Mouse (Mus musculus): ENCODE measurements around the gene Hmga2.

Gene Hmga2

GRCm38 (mm10) chr10:120473218-120473617 lies 3.1 kb downstream of the Hmga2 start:
- no peak for DNase-seq (ENCODE audit: low spot score)

- no peak for DNase-seq (ENCODE audit: low spot score)
Observed at GRCm38 (mm10) chr10:120472606-120473005, 3.7 kb downstream of the Hmga2 start.

- no peak for DNase-seq (ENCODE audit: low spot score)
Observed at GRCm38 (mm10) chr10:120465121-120465520, 11.1 kb downstream of the Hmga2 start.

GRCm38 (mm10) chr10:120461769-120462168 lies 14.5 kb downstream of the Hmga2 start:
- DNase-seq (ENCODE audit: low spot score): no peak

GRCm38 (mm10) chr10:120461301-120461700 lies 15.0 kb downstream of the Hmga2 start:
- no peak for DNase-seq (ENCODE audit: low spot score)

DNA sequence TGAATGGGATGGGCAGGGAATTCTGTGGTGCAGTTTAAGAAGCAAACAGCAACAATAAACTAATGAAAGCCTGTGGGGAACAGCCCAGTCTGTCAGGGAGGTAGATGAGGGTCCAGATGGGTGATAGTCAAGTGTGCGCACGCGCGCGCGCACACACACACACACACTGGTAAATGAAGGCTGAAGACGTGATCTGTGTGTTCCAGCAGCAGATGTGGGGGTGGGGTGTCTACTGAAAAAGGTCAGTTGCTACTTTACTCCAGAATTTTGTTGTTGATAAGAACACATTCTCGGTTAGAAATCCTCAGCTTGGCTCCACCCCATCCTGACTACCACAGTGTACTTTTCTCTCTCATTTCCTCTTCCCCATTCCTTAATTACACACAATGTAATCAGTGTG lies 17.4 kb downstream of the Hmga2 start:
- no peak for DNase-seq (ENCODE audit: low spot score)

DNA sequence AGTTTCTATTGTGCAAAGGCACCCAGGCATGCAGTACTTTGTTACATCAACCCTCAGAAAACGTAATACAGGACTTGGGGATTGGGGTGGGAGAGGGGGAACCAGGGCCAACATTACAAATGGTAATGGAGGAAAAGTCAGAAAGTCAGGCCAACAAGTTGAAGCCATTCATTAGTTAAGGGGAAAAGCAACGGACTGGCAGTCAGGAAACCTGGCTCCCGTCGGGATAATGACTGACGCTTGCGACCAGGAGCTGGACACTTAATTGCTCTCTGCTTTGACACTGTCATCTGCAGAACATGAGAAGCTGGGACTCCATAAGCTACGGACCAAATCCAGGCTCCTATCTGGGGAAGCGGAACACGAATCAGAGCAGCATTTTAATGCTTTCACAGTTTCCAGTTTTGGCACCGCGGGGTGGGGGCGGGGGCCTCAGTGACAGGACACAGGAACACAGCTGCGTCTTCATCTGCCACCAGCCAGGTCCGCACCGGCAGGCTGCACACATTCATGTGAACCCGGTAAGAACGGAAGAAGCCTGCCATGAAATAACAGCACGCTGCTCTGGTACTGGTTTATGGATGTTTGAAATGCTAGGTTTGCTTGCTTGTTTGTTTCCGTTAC lies 26.5 kb downstream of the Hmga2 start:
- DNase-seq (ENCODE audit: low spot score): no peak

GRCm38 (mm10) chr10:120446799-120447198 lies 29.5 kb downstream of the Hmga2 start:
- no peak for DNase-seq (ENCODE audit: low spot score)

DNA sequence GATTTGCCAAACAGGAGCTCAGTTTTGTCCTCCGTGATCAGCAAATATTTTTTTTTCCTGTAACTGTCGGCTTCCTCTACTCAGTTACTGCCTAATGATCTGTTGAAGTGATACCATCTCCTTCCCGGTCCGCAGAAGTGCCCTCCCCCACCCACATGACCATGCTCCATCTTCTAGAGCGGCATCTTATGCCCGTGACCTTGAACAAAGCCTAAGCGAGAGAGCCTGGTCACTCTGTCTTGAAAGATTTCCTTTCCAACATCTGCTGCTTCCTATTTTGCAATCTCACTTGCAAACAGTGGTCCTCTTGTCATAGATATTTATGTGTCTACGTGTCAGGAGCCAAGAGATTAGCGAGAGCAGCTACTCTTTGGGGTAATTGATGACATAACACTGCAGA lies 30.1 kb downstream of the Hmga2 start:
- DNase-seq (ENCODE audit: low spot score): no peak

DNA sequence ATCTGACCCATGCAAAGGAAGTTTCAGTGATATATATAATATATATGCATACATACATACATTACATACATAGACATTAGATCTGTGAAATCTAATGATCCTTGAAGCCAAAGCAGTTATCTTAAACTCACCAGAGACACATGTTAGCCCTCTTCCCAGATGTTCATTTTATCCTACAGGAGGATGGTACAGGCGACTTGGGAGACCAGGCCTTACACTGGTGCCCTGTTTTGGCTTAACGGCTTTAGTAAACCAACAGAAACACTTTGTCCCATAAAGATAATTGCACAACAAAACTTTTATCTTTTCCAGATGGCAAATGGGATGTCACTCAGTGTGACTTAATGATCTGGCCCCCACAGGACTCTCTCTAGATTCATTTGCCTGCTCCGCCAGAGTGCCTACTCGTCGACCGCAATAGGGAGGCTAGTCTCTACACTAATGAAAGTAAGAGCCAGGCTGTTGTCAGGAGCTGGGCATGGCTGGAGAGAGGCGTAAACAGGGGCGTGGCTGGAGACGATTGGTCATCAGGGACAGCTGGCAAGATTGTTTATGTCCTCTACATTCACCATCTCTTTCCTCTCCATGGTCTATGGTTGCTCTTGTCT lies 31.7 kb downstream of the Hmga2 start:
- no peak for DNase-seq (ENCODE audit: low spot score)

DNA sequence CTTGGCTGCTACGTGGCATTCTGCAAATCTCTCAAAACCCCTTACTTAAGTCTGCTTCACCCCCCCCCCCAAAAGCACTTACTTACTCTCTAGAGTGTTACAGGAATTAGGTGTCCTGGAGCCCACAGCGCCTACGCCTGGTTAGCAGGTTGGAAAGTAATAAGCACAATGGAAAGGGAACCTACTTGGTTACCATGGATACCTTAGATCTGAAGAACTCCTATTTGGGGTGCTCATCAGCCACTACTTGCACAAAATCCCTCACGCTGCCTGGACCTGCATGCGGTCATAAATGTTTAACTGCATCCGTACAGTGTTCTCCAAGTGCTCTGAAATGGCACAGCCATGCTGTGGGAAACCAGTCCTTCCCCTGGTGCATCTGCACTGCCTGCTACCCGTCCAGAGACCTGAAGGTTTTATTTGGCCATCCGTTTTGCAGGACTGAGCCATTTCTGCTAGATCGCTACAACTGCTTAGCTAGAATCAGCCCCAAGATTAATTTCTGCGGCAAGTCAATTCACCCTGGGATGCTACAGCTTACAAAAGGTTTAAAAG lies 32.4 kb downstream of the Hmga2 start:
- no peak for DNase-seq (ENCODE audit: low spot score)

- no peak for DNase-seq (ENCODE audit: low spot score)
Observed at GRCm38 (mm10) chr10:120441254-120441653, 35.0 kb downstream of the Hmga2 start.

DNA sequence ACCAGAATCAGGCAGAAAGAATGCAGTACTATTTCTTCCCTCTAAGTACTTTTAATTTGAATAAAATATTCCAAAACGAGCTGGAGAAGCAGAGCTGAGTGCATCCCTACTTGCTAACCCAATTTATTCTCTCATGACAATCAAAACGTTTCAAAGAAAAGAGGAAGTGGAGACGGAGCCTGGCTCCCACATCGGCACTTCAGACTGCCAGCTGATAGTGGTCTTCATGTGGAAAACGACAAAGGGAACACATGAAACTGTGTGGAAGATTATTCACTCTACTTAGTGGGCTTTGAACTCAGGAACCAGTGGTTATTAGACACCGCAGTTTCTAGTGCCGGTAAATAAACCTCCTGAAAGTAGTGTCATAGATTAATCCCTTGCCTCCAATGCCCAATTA lies 41.8 kb downstream of the Hmga2 start:
- DNase-seq (ENCODE audit: low spot score): no peak

DNA sequence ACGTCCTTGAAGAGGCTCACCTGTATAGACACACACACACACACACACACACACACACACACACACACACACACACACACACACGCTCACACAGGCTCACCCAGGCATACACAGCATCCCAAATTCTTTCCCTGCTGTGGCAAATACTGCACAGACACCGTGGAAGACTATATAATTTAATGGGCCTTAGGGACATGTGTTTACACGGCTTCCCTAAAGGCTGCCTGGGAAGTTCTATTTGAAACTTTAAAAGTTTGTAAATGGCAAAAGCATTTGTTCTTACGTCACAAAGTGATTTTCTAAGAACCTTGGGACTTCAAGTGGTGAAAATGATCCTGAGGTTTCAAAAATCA lies 42.8 kb downstream of the Hmga2 start:
- no peak for DNase-seq (ENCODE audit: low spot score)

DNA sequence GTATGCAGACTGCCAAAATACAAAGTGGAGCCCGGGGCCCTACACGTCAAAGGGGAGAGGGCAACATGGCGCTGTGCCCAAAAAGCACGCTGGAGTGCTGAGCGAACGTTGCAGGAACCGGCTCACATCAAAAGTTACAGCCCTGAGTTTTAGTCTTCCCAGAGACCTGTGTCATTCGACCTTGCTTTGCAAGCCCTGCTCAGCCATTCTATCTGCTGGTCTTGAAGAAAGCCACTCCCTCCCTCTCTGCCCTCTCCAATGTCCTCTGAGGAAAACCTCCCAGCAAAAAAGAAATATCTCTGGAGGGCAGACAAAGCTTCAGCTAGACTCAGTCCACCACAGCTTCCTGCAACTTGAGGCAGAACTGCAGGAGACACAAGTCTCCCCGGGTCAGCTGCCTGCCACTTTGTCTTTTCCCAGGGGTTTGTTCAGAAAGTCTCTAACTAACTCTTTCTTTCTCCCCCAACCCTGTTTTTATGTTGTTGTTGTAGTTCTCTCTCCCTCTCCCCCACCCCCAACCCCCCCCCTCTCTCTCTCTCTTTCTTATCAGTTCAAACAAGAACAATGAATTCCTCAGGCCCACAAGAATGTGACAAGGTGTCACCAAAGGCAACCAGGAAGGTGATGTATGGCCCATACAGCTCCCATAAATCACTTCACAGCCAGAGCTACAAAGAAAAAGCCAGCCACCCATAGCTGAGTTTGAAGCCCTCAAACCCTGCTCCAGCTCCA lies 43.4 kb downstream of the Hmga2 start:
- DNase-seq (ENCODE audit: low spot score): no peak

DNA sequence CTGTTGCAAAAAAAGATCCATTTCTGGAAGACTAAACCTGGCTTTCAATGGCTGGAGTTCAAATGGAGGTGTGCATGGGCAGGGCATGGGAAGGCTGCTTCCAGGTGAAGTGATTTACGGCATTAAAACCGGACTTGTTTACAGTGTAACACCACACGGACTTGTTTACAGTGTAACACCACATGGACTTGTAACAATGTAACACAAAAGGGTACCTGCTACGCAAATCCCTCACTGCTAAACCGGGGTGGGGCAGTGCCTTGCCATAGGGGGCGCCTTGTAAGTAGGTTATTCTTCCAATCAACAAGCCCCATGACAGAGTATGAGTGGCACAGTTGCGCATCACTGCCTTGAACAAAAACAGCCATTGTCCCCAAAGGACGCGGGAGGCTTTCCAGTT lies 44.2 kb downstream of the Hmga2 start:
- DNase-seq (ENCODE audit: low spot score): no peak

GRCm38 (mm10) chr10:120431435-120431834 lies 44.8 kb downstream of the Hmga2 start:
- no peak for DNase-seq (ENCODE audit: low spot score)

- DNase-seq (ENCODE audit: low spot score): no peak
Observed at GRCm38 (mm10) chr10:120430422-120430821, 45.8 kb downstream of the Hmga2 start.

- no peak for DNase-seq (ENCODE audit: low spot score)
Observed at GRCm38 (mm10) chr10:120429758-120430259, 46.5 kb downstream of the Hmga2 start.

GRCm38 (mm10) chr10:120429199-120429551 lies 47.1 kb downstream of the Hmga2 start:
- no peak for DNase-seq (ENCODE audit: low spot score)

DNA sequence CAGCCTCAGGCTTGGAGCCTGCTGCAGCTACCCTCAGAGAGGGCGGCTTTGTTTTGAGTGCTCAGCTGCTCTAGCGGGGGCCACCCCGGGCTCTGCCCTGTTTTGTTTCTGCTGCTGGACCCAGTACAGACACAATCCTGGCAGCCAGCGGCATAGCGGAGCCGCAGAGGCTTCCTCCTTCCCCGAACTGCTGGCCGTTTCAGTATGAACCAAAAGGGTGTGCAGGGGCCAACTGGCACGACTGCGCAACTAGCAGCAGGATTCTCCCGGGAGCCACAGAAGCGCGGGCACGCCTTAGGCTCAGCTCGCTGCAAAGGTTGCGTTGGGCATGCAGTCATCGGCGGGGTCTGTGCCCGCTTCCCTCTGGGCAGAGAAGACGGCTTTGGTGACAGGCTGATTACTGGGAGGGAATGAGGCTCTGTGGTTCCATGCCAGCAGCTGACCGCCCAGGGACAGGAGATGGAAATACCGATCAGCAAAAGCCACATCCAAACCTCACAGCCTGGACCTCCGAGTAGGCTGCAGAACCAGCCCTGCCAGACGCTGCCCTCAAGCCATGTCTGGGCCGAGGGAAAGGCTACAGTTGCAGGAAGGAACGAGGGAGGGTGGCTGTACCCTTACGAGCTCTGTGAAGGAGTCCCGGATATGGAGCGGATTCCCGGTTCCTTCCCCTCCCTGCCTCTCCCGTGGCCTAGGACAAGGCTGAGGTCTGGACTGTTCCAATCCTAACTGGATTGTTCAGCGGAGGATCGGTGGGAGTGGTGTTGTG lies 47.7 kb downstream of the Hmga2 start:
- peak; percentile 31 for DNase-seq (ENCODE audit: low spot score)

GRCm38 (mm10) chr10:120426086-120426610 lies 50.1 kb downstream of the Hmga2 start:
- no peak for DNase-seq (ENCODE audit: low spot score)
